Mouse (Mus musculus) embryonic facial prominence, embryonic 13.5 days (tissue): Measurements from ENCODE around the gene Smarcc2. TPM values are rescaled to one million over a fixed set of nuclear protein-coding genes. Genes with fewer than 3 reads are reported as not detected.

Experiments
- ATAC-seq: fragments of 200-750 bp; cut with Nextera tagmentation; 2 replicates; pipeline ENCODE4 v1.8.0; 2017; ENCODE audit warnings: low read depth; ENCODE audit not compliant: insufficient number of reproducible peaks, insufficient read depth, low FRiP score, low TSS enrichment
- H3K27ac ChIP-seq: fragments of 300-500 bp; sonication (generic); 2 replicates; pipeline ENCODE4 v1.5.1; 2015; ENCODE audit warnings: moderate library complexity, mild to moderate bottlenecking, inconsistent platforms
- H3K27me3 ChIP-seq: fragments of 300-500 bp; sonication (generic); 2 replicates; pipeline ENCODE4 v1.6.1; 2015; ENCODE audit warnings: mild to moderate bottlenecking, inconsistent platforms
- H3K36me3 ChIP-seq: fragments of 300-500 bp; sonication (generic); 2 replicates; pipeline ENCODE4 v1.6.1; 2015; ENCODE audit warnings: mild to moderate bottlenecking, inconsistent platforms
- H3K4me1 ChIP-seq: fragments of 300-500 bp; sonication (generic); 2 replicates; pipeline ENCODE4 v1.6.1; 2015; ENCODE audit warnings: inconsistent platforms
- H3K4me2 ChIP-seq: fragments of 300-500 bp; sonication (generic); 2 replicates; pipeline ENCODE4 v1.6.1; 2015; ENCODE audit warnings: moderate library complexity, mild to moderate bottlenecking, inconsistent platforms
- H3K4me3 ChIP-seq: fragments of 300-500 bp; sonication (generic); 2 replicates; pipeline ENCODE4 v1.5.1; 2015; ENCODE audit warnings: mild to moderate bottlenecking, inconsistent platforms
- H3K9ac ChIP-seq: fragments of 300-500 bp; sonication (generic); 2 replicates; pipeline ENCODE4 v1.6.1; 2015; ENCODE audit warnings: mild to moderate bottlenecking, inconsistent platforms
- H3K9me3 ChIP-seq: fragments of 300-500 bp; sonication (generic); 2 replicates; pipeline ENCODE4 v1.6.1; 2016; ENCODE audit warnings: inconsistent platforms
- WGBS: fragments of 180-500 bp; shearing (Covaris S2); methylation state at CpG from one replicate; pipeline ENCODE4 v1.1.7; 2015; ENCODE audit warnings: mixed read lengths; 5-methylcytosine and 5-hydroxymethylcytosine counted together
- polyA plus RNA-seq: library from polyadenylated mRNA; unstranded; fragments of >200 nt; fragmentation: Nextera tagmentation; extraction: Ambion mirVana; gene quantifications from 2 replicates; pipeline ENCODE4 v1.2.1, GENCODE M21; 2015

Gene Smarcc2
- polyA plus RNA-seq, 1 experiment from 2014 or later = 111 TPM

- Histone ChIP-seq H3K27me3 (no peaks in the 10 kb centered on the region), H3K4me3 (no peak overlapping the region), H3K9ac (no peak overlapping the region), H3K36me3 (peaks cover 32% of the 10 kb centered on the region), H3K4me2 (no peak overlapping the region), H3K4me1 (no peaks in the 10 kb centered on the region; the same call in 1 of the 2 replicates), H3K9me3 (no peaks in the 10 kb centered on the region), H3K27ac (no peak overlapping the region)
- ATAC-seq = no peak
- WGBS = 73% methylated on average over 9 of the region's 9 CpGs
Measured at GRCm38 (mm10) chr10:128508260-128508659, 49.2 kb downstream of the Smarcc2 start.

GRCm38 (mm10) chr10:128509203-128509602 lies 50.2 kb downstream of the Smarcc2 start:
- no peaks in the 10 kb centered on the region for H3K27me3 ChIP-seq
- peaks cover 32% of the 10 kb centered on the region for H3K36me3 ChIP-seq
- no peak overlapping the region for H3K4me3 ChIP-seq
- no peak overlapping the region for H3K27ac ChIP-seq
- ATAC-seq = no peak
- H3K9ac ChIP-seq = no peak overlapping the region
- 81% methylated on average over 9 of the region's 9 CpGs for WGBS
- no peaks in the 10 kb centered on the region; the same call in 1 of the 2 replicates for H3K4me1 ChIP-seq
- no peak overlapping the region for H3K4me2 ChIP-seq
- no peaks in the 10 kb centered on the region for H3K9me3 ChIP-seq

GRCm38 (mm10) chr10:128509831-128510230 lies 50.8 kb downstream of the Smarcc2 start:
- Histone ChIP-seq H3K27me3 (no peaks in the 10 kb centered on the region), H3K4me2 (no peak overlapping the region), H3K4me1 (no peaks in the 10 kb centered on the region; the same call in 1 of the 2 replicates), H3K36me3 (peaks cover 33% of the 10 kb centered on the region), H3K9me3 (no peaks in the 10 kb centered on the region), H3K27ac (no peak overlapping the region), H3K4me3 (no peak overlapping the region), H3K9ac (no peak overlapping the region)
- ATAC-seq = no peak; the same call in 1 of the 2 replicates
- WGBS = 69% methylated on average over 4 of the region's 4 CpGs

GRCm38 (mm10) chr10:128510301-128510700 lies 51.3 kb downstream of the Smarcc2 start:
- peaks cover 37% of the 10 kb centered on the region for H3K36me3 ChIP-seq
- 87% methylated on average over 11 of the region's 11 CpGs for WGBS

GRCm38 (mm10) chr10:128511189-128511588 lies 52.1 kb downstream of the Smarcc2 start:
- 89% methylated on average over 9 of the region's 9 CpGs for WGBS
- H3K36me3 ChIP-seq = peaks cover 45% of the 10 kb centered on the region

More at GRCm38 (mm10) chr10:128510301-128510700, 51.3 kb downstream of the Smarcc2 start:
- no peak for ATAC-seq
- Histone ChIP-seq H3K4me1 (no peaks in the 10 kb centered on the region), H3K4me2 (no peak overlapping the region), H3K9me3 (no peaks in the 10 kb centered on the region), H3K9ac (no peak overlapping the region), H3K4me3 (no peak overlapping the region), H3K27me3 (no peaks in the 10 kb centered on the region), H3K27ac (no peak overlapping the region)

GRCm38 (mm10) chr10:128511761-128512160 lies 52.7 kb downstream of the Smarcc2 start:
- no peak for ATAC-seq
- Histone ChIP-seq H3K4me1 (0 out of 2 replicates have a peak, but pooled peaks cover 5% of the 10 kb centered on the region), H3K4me3 (no peak overlapping the region), H3K9ac (0 out of 2 replicates have a peak overlapping the region, but pooled peaks have one; percentile 22), H3K27ac (no peak overlapping the region), H3K4me2 (no peak overlapping the region), H3K9me3 (no peaks in the 10 kb centered on the region), H3K27me3 (peaks cover 14% of the 10 kb centered on the region), H3K36me3 (peaks cover 48% of the 10 kb centered on the region)
- WGBS = 80% methylated on average over 12 of the region's 12 CpGs

More at GRCm38 (mm10) chr10:128511189-128511588, 52.1 kb downstream of the Smarcc2 start:
- Histone ChIP-seq H3K4me3 (no peak overlapping the region), H3K4me2 (no peak overlapping the region), H3K27ac (no peak overlapping the region), H3K9ac (no peak overlapping the region), H3K4me1 (0 out of 2 replicates have a peak, but pooled peaks cover 4% of the 10 kb centered on the region), H3K27me3 (peaks cover 9% of the 10 kb centered on the region), H3K9me3 (no peaks in the 10 kb centered on the region)
- no peak for ATAC-seq

GRCm38 (mm10) chr10:128515044-128515443 lies 56.0 kb downstream of the Smarcc2 start:
- no peak overlapping the region for H3K9ac ChIP-seq
- H3K4me3 ChIP-seq = no peak overlapping the region
- no peaks in the 10 kb centered on the region for H3K9me3 ChIP-seq
- no peak for ATAC-seq
- no peak overlapping the region for H3K27ac ChIP-seq
- 82% methylated on average over 4 of the region's 4 CpGs for WGBS
- H3K27me3 ChIP-seq = peaks cover 36% of the 10 kb centered on the region
- peaks cover 62% of the 10 kb centered on the region for H3K36me3 ChIP-seq
- H3K4me1 ChIP-seq = peaks cover 9% of the 10 kb centered on the region; the same call in 1 of the 2 replicates
- H3K4me2 ChIP-seq = no peak overlapping the region

GRCm38 (mm10) chr10:128516029-128516428 lies 57.0 kb downstream of the Smarcc2 start:
- H3K4me3 ChIP-seq = 0 out of 2 replicates have a peak overlapping the region, but pooled peaks have one; percentile 11
- peaks cover 64% of the 10 kb centered on the region for H3K36me3 ChIP-seq
- H3K9ac ChIP-seq = no peak overlapping the region
- ATAC-seq = peak; percentile 52; the same call in 1 of the 2 replicates
- peaks cover 9% of the 10 kb centered on the region; the same call in 1 of the 2 replicates for H3K4me1 ChIP-seq
- H3K9me3 ChIP-seq = no peaks in the 10 kb centered on the region
- H3K4me2 ChIP-seq = peak overlapping the region; percentile 45
- peaks cover 36% of the 10 kb centered on the region for H3K27me3 ChIP-seq
- H3K27ac ChIP-seq = no peak overlapping the region
- 13% methylated on average over 20 of the region's 20 CpGs for WGBS

GRCm38 (mm10) chr10:128516677-128517076 lies 57.6 kb downstream of the Smarcc2 start:
- 27% methylated on average over 6 of the region's 6 CpGs for WGBS
- H3K36me3 ChIP-seq = peaks cover 64% of the 10 kb centered on the region
- H3K27me3 ChIP-seq = peaks cover 36% of the 10 kb centered on the region
- ATAC-seq = no peak
- H3K4me1 ChIP-seq = peaks cover 9% of the 10 kb centered on the region; the same call in 1 of the 2 replicates
- no peak overlapping the region for H3K4me2 ChIP-seq
- H3K27ac ChIP-seq = no peak overlapping the region
- no peaks in the 10 kb centered on the region for H3K9me3 ChIP-seq
- H3K4me3 ChIP-seq = no peak overlapping the region
- no peak overlapping the region for H3K9ac ChIP-seq

GRCm38 (mm10) chr10:128518833-128519232 lies 59.8 kb downstream of the Smarcc2 start:
- no peak overlapping the region for H3K9ac ChIP-seq
- no peaks in the 10 kb centered on the region for H3K9me3 ChIP-seq
- no peak overlapping the region for H3K4me3 ChIP-seq
- ATAC-seq = no peak
- no peak overlapping the region for H3K4me2 ChIP-seq
- 74% methylated on average over 7 of the region's 7 CpGs for WGBS
- H3K27ac ChIP-seq = no peak overlapping the region
- peaks cover 48% of the 10 kb centered on the region for H3K27me3 ChIP-seq
- H3K36me3 ChIP-seq = peaks cover 63% of the 10 kb centered on the region
- H3K4me1 ChIP-seq = peaks cover 10% of the 10 kb centered on the region

- peaks cover 54% of the 10 kb centered on the region for H3K27me3 ChIP-seq
- no peak for ATAC-seq
- H3K36me3 ChIP-seq = peaks cover 56% of the 10 kb centered on the region
- 82% methylated on average over 16 of the region's 16 CpGs for WGBS
- no peak overlapping the region for H3K9ac ChIP-seq
- no peak overlapping the region for H3K4me2 ChIP-seq
- H3K27ac ChIP-seq = no peak overlapping the region
- H3K4me3 ChIP-seq = no peak overlapping the region
- no peaks in the 10 kb centered on the region for H3K9me3 ChIP-seq
- peaks cover 22% of the 10 kb centered on the region for H3K4me1 ChIP-seq
Measured at GRCm38 (mm10) chr10:128520591-128520990, 61.5 kb downstream of the Smarcc2 start.

- 76% methylated on average over 6 of the region's 6 CpGs for WGBS
- Histone ChIP-seq H3K9ac (no peak overlapping the region), H3K4me1 (peaks cover 21% of the 10 kb centered on the region), H3K27ac (no peak overlapping the region), H3K4me2 (no peak overlapping the region), H3K4me3 (no peak overlapping the region), H3K27me3 (peaks cover 41% of the 10 kb centered on the region), H3K9me3 (no peaks in the 10 kb centered on the region), H3K36me3 (peaks cover 43% of the 10 kb centered on the region)
- ATAC-seq = no peak
Measured at GRCm38 (mm10) chr10:128522351-128522750, 63.3 kb downstream of the Smarcc2 start.
